Mouse (Mus musculus) megakaryocyte, embryonic 14.5 days (primary cell): Measurements from ENCODE around the gene Morc1.

Experiments used
- FLI1 ChIP-seq: IDR thresholded peaks from 2 replicates; pipeline ENCODE4 v1.6.1; 2012; ENCODE audit warnings: low read length, inconsistent platforms, mixed read lengths
- GATA1 ChIP-seq: IDR thresholded peaks from 3 replicates; pipeline ENCODE4 v1.6.1; 2012; ENCODE audit warnings: mixed read lengths, low read length, inconsistent platforms, borderline replicate concordance

DNA sequence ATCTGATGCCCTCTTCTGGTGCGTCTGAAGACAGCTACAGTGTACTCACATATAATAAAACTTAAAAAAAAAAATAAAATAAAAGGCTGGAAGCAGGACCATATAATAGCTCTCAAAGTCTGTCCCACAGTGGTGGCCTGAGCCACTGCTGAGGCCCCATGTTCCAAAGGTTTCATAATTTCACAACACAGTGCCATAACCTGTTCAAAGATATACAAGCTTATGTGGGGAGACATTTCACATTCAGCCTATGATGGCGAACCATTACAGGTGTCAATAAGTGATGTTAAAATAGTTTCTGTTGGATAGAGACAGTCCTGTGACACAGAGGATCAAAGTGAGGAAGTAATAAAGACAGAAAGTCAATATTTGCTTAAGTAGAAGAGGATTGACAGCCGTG is 241.6 kb downstream of the Morc1 start:
- no peak for TF ChIP-seq GATA1
- TF ChIP-seq FLI1, result no peak
